27 mouse cellular contexts compared by ENCODE assay signal in genomic region chr2:105736166-105736565, GRCm38 (mm10).
"Had no signal": no experiment of that assay in that cellular context is flagged by ENCODE, and none has a peak within 500 bp of the region (broad histone marks: within the 10 kb centered on the region; RNA-seq: fewer than 3 reads in every experiment).

No protein-coding gene starts in this region.

- H3K27ac ChIP-seq: gastrocnemius, adult 2 months; heart, embryonic 10.5 days; hindbrain, embryonic 10.5 days; hindbrain, embryonic 12.5 days; hindbrain, embryonic 14.5 days; intestine, embryonic 15.5 days; layer of hippocampus, adult 2 months; left cerebral cortex, adult 2 months; limb, embryonic 10.5 days; limb, embryonic 12.5 days; liver, embryonic 13.5 days had no signal

- DNase-seq: gastrocnemius, adult 2 months; gastrocnemius, postnatal 10 days; gastrocnemius, postnatal 25 days; heart, adult 18-20 months; heart, postnatal 10 days; heart, postnatal 4 days; kidney, adult 18-20 months; kidney, adult 8-10 months; kidney, postnatal 10 days; kidney, postnatal 25 days; kidney, postnatal 4 days; liver; liver, embryonic 13.5 days had no signal

- H3K4me2 ChIP-seq: heart, embryonic 12.5 days; hindbrain, embryonic 12.5 days; hindbrain, embryonic 14.5 days; intestine, embryonic 15.5 days; limb, embryonic 12.5 days; liver, embryonic 11.5 days; liver, embryonic 13.5 days had no signal

- H3K27me3 ChIP-seq: hindbrain, embryonic 12.5 days; intestine, embryonic 15.5 days; limb, embryonic 12.5 days; liver, embryonic 13.5 days had no signal

- H3K4me3 ChIP-seq: gastrocnemius, adult 2 months; heart, embryonic 10.5 days; heart, embryonic 12.5 days; hindbrain, embryonic 10.5 days; hindbrain, embryonic 12.5 days; intestine, embryonic 15.5 days; layer of hippocampus, adult 2 months; left cerebral cortex, adult 2 months; limb, embryonic 10.5 days; limb, embryonic 12.5 days; liver, embryonic 13.5 days had no signal

- H3K4me1 ChIP-seq: heart, embryonic 10.5 days; heart, embryonic 12.5 days; hindbrain, embryonic 10.5 days; hindbrain, embryonic 12.5 days; intestine, embryonic 15.5 days; limb, embryonic 10.5 days; limb, embryonic 12.5 days; liver, embryonic 13.5 days had no signal

- H3K9ac ChIP-seq: heart, embryonic 12.5 days; hindbrain, embryonic 12.5 days; hindbrain, embryonic 14.5 days; intestine, embryonic 15.5 days; limb, embryonic 12.5 days; liver, embryonic 13.5 days had no signal

- H3K36me3 ChIP-seq: heart, embryonic 10.5 days; heart, embryonic 12.5 days; hindbrain, embryonic 10.5 days; hindbrain, embryonic 12.5 days; intestine, embryonic 15.5 days; limb, embryonic 10.5 days; limb, embryonic 12.5 days; liver, embryonic 13.5 days had no signal

- ATAC-seq: hindbrain, embryonic 16.5 days; inflammation-experienced regulatory T-cells, adult 6 months; intestine, embryonic 15.5 days; intestine, postnatal 0 days had no signal

- H3K9me3 ChIP-seq: heart, embryonic 10.5 days; heart, embryonic 12.5 days; hindbrain, embryonic 10.5 days; hindbrain, embryonic 12.5 days; intestine, embryonic 15.5 days; limb, embryonic 10.5 days; limb, embryonic 12.5 days; liver, embryonic 13.5 days had no signal
